Comparison of ENCODE assay signal across 8 mouse cellular contexts in the genomic region with DNA sequence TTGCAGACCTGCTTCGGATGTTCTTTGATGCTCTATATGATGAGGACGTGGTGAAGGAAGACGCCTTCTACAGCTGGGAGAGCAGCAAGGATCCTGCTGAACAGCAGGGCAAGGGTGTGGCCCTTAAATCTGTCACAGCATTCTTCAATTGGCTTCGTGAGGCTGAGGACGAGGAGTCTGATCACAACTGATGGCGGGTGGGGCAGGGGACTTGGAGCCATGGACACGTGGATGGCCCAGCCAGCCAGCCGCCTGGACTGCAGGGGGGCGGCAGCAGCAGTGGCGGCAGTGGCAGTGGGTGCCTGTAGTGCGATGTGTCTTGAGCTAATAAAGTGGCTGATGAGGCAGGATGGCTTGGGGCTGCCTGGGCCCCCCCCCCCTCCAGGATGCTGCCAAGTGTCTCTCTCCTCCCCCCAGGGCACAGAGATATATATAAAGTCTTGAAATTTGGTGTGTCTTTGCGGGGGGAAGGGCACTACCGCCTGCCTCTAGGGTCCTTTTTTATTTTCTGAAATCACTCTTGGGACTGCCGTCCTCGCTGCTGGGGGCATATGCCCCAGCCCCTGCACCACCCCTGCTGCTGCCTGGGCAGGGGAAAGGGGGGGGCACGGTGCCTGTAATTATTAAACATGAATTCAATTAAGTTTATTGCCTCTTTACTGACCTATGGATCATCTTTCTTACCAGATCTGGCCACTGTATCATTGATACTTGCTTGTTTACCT. TPM values are rescaled to one million over a fixed set of nuclear protein-coding genes. Genes with fewer than 3 reads are reported as not detected.
DNase-seq lines count a peak whose midpoint lies in the region; ATAC-seq and TF ChIP-seq lines count a peak whose summit lies in the region.

No protein-coding gene starts in this region.

- no peak for TF ChIP-seq CTCF in gastrocnemius, adult 2 months (IDR thresholded peaks at IDR 0.05)
- TF ChIP-seq CTCF in CH12.LX (conservative IDR thresholded peaks at IDR 0.05 in 1 of 2, IDR thresholded peaks at IDR 0.05 in 1 of 2; ENCODE audit: low read depth in 2 of 2, low read length in 2 of 2) = no peak

- in situ Hi-C loops in CH12.LX (cut with MboI; ENCODE audit: low pct_ligation_motif_present, low pct_unique_long_range_greater_than_20kb, low sequenced_read_pairs) = no loop called here

- TF ChIP-seq POLR2A in CH12.LX (IDR thresholded peaks at IDR 0.05; ENCODE audit: low read depth, low read length) = peak; percentile 33; the same call in 1 of the 2 replicates

- TF ChIP-seq EP300 in CH12.LX (IDR thresholded peaks at IDR 0.05; ENCODE audit: low read length) = no peak

- WGBS in forebrain, embryonic 11.5 days = 43% methylated on average over 16 of the region's 16 CpGs
- WGBS in liver, embryonic 13.5 days (ENCODE audit: insufficient replicate concordance) = 60% methylated on average over 16 of the region's 16 CpGs

- H3K9ac ChIP-seq in CH12.LX (ENCODE audit: insufficient read depth, low read depth) = no peak overlapping the region
- no peak overlapping the region for H3K9ac ChIP-seq in forebrain, embryonic 11.5 days (ENCODE audit: low read length)
- H3K9ac ChIP-seq in liver, embryonic 13.5 days = peak overlapping the region; percentile 81

- H3K36me3 ChIP-seq in CH12.LX (replicated peaks in 1 of 2; ENCODE audit: control insufficient read depth in 1 of 2, insufficient read depth in 1 of 2, low read length in 1 of 2) = peaks cover 47 to 71% of the 10 kb centered on the region in 2 experiments
- peaks cover 20% of the 10 kb centered on the region for H3K36me3 ChIP-seq in forebrain, embryonic 11.5 days (ENCODE audit: control insufficient read depth, insufficient read depth, low read length)
- peaks cover 52% of the 10 kb centered on the region for H3K36me3 ChIP-seq in liver, embryonic 13.5 days

- H3K27ac ChIP-seq in gastrocnemius, adult 2 months = peak overlapping the region; percentile 95
- no peak overlapping the region for H3K27ac ChIP-seq in CH12.LX (ENCODE audit: insufficient read depth, low read depth)
- H3K27ac ChIP-seq in forebrain, embryonic 11.5 days (ENCODE audit: low read depth, low read length) = no peak overlapping the region
- H3K27ac ChIP-seq in liver, embryonic 13.5 days = peak overlapping the region; percentile 61

- intact Hi-C loops in gastrocnemius, adult 2 months (cut with DNase I) = loop anchor here (2.0 kb wide), 1 partner anchor 14 kb away; no protein-coding TSS in a partner anchor

- H3K9me3 ChIP-seq in CH12.LX (replicated peaks; ENCODE audit: low read length) = no peaks in the 10 kb centered on the region
- no peaks in the 10 kb centered on the region for H3K9me3 ChIP-seq in forebrain, embryonic 11.5 days (ENCODE audit: control insufficient read depth, low read length)
- no peaks in the 10 kb centered on the region for H3K9me3 ChIP-seq in liver, embryonic 13.5 days (replicated peaks)

- ATAC-seq in forebrain, embryonic 11.5 days (replicated peaks; ENCODE audit: low FRiP score) = no peak
- ATAC-seq in liver, embryonic 13.5 days (ENCODE audit: low read depth) = no peak

- peaks cover 0 to 33% of the 10 kb centered on the region in 2 experiments; a peak in 2 of 4 replicates for H3K4me1 ChIP-seq in CH12.LX (ENCODE audit: control insufficient read depth in 1 of 2, insufficient read depth in 2 of 2)
- H3K4me1 ChIP-seq in forebrain, embryonic 11.5 days (replicated peaks; ENCODE audit: control insufficient read depth, insufficient read depth, low read length) = peaks cover 21% of the 10 kb centered on the region
- peaks cover 74% of the 10 kb centered on the region for H3K4me1 ChIP-seq in liver, embryonic 13.5 days (replicated peaks)

- H3K4me3 ChIP-seq in gastrocnemius, adult 2 months = peak overlapping the region; percentile 75
- H3K4me3 ChIP-seq in CH12.LX (replicated peaks in 1 of 3; ENCODE audit: low read depth in 2 of 3, low read length in 2 of 3, poor library complexity in 1 of 3) = no peak overlapping the region
- peak overlapping the region; percentile 54; the same call in 1 of the 2 replicates for H3K4me3 ChIP-seq in forebrain, embryonic 11.5 days (ENCODE audit: low read depth, low read length)
- peak overlapping the region; percentile 70 for H3K4me3 ChIP-seq in liver, embryonic 13.5 days (replicated peaks)

- TF ChIP-seq RAD21 in CH12.LX (IDR thresholded peaks at IDR 0.05; ENCODE audit: low read depth, low read length) = no peak

- DNase-seq in gastrocnemius, adult 2 months = no peak
- DNase-seq in gastrocnemius, postnatal 4 days (ENCODE audit: low spot score in 2 of 2) = no peak
- DNase-seq in CH12.LX (ENCODE audit: extremely low read depth) = no peak
- DNase-seq in forebrain, embryonic 11.5 days (ENCODE audit: low spot score) = no peak
- no peak for DNase-seq in liver, embryonic 13.5 days
- no peak for DNase-seq in thymus, adult 18-20 months
- no peak for DNase-seq in kidney, adult 9 months
- DNase-seq in left cerebral cortex, adult 8-10 months (ENCODE audit: low spot score in 2 of 2) = no peak

- no peak overlapping the region for H3K4me2 ChIP-seq in CH12.LX (ENCODE audit: insufficient read depth, low read depth, poor library complexity, severe bottlenecking)
- no peak overlapping the region; the same call in 1 of the 2 replicates for H3K4me2 ChIP-seq in forebrain, embryonic 11.5 days (ENCODE audit: low read depth, low read length, severe bottlenecking)
- H3K4me2 ChIP-seq in liver, embryonic 13.5 days = peak overlapping the region; percentile 96

- no peaks in the 10 kb centered on the region for H3K79me2 ChIP-seq in CH12.LX (replicated peaks; ENCODE audit: control insufficient read depth, extremely low read depth, insufficient read depth, poor library complexity, severe bottlenecking)

- dilution Hi-C loops in CH12.LX (cut with MboI; ENCODE audit: extremely low pct_ligation_motif_present, extremely low pct_unique_long_range_greater_than_20kb, low sequenced_read_pairs) = no loop called here

- H3K27me3 ChIP-seq in CH12.LX (replicated peaks) = no peaks in the 10 kb centered on the region
- no peaks in the 10 kb centered on the region for H3K27me3 ChIP-seq in forebrain, embryonic 11.5 days (ENCODE audit: control insufficient read depth, insufficient read depth, low read length)
- peaks cover 40% of the 10 kb centered on the region for H3K27me3 ChIP-seq in liver, embryonic 13.5 days

TF ChIP-seq in CH12.LX, 34 proteins besides CTCF, POLR2A, EP300 and RAD21:
- no peak for TF ChIP-seq MAX (IDR thresholded peaks at IDR 0.05; ENCODE audit: low read length)
- TF ChIP-seq MAZ (IDR thresholded peaks at IDR 0.05; ENCODE audit: low read depth, low read length) = 0 out of 2 replicates have a peak, but pooled peaks have one; percentile 3

RNA-seq across cellular contexts. Expression of gene Fam131a, which starts 0.6 kb away (rescaled TPM):
- total RNA-seq in gastrocnemius, adult 2 months (2021) = 10 to 100 TPM; 46.0 to 62.9 TPM
- total RNA-seq in gastrocnemius, postnatal 4 days (2021) = 10 to 100 TPM; 40.5 to 44.9 TPM
- 1.0 and 1.3 TPM in 2 replicates for total RNA-seq in CH12.LX (2012; rRNA removed)
- 0.50 and 0.77 TPM in 2 replicates for total RNA-seq in CH12.LX (2014; rRNA removed)
- polyA plus RNA-seq in CH12.LX (2012; ENCODE audit: insufficient read length, low read depth) = 0.67 and 1.4 TPM in 2 replicates
- 15.2 and 16.3 TPM in 2 replicates for polyA plus RNA-seq in forebrain, embryonic 11.5 days (2014; fragmentation: Nextera tagmentation; extraction: Ambion mirVana)
- 1.0 TPM in 2 replicates for polyA plus RNA-seq in liver, embryonic 13.5 days (2015; fragmentation: Nextera tagmentation; extraction: Ambion mirVana)
- 100 to 1,000 TPM; 271 to 291 (median 283) TPM for total RNA-seq in left cerebral cortex, adult 8-10 months (2022)

RNA-seq across cellular contexts. Expression of gene Eif4g1, which starts 24.3 kb away (rescaled TPM):
- total RNA-seq in gastrocnemius, adult 2 months (2021) = 100 to 1,000 TPM; 428 to 462 TPM
- total RNA-seq in gastrocnemius, postnatal 4 days (2021) = 100 to 1,000 TPM; 329 to 339 TPM
- total RNA-seq in CH12.LX (2012; rRNA removed) (473 and 601 TPM in 2 replicates), CH12.LX (2014; rRNA removed) (370 and 403 TPM in 2 replicates)
- 492 and 519 TPM in 2 replicates for polyA plus RNA-seq in CH12.LX (2012; ENCODE audit: insufficient read length, low read depth)
- polyA plus RNA-seq in forebrain, embryonic 11.5 days (2014; fragmentation: Nextera tagmentation; extraction: Ambion mirVana) = 186 and 187 TPM in 2 replicates
- 99.1 and 114 TPM in 2 replicates for polyA plus RNA-seq in liver, embryonic 13.5 days (2015; fragmentation: Nextera tagmentation; extraction: Ambion mirVana)
- 100 to 1,000 TPM; 253 to 267 (median 263) TPM for total RNA-seq in left cerebral cortex, adult 8-10 months (2022)

RNA-seq across cellular contexts. Expression of gene Polr2h, which starts 25.1 kb away (rescaled TPM):
- total RNA-seq in gastrocnemius, adult 2 months (2021) = 1 to 10 TPM; 7.6 to 9.2 TPM
- total RNA-seq in gastrocnemius, postnatal 4 days (2021) = 10 to 100 TPM; 20.1 to 20.6 TPM
- total RNA-seq in CH12.LX (2012; rRNA removed) (157 and 189 TPM in 2 replicates), CH12.LX (2014; rRNA removed) (183 and 189 TPM in 2 replicates)
- polyA plus RNA-seq in CH12.LX (2012; ENCODE audit: insufficient read length, low read depth) = 117 and 146 TPM in 2 replicates
- 116 and 121 TPM in 2 replicates for polyA plus RNA-seq in forebrain, embryonic 11.5 days (2014; fragmentation: Nextera tagmentation; extraction: Ambion mirVana)
- 59.1 and 64.7 TPM in 2 replicates for polyA plus RNA-seq in liver, embryonic 13.5 days (2015; fragmentation: Nextera tagmentation; extraction: Ambion mirVana)
- 10 to 100 TPM; 19.6 to 26.6 (median 21.2) TPM for total RNA-seq in left cerebral cortex, adult 8-10 months (2022)

RNA-seq across cellular contexts. Expression of gene Clcn2, which starts 25.1 kb away (rescaled TPM):
- total RNA-seq in gastrocnemius, adult 2 months (2021) = 1 to 10 TPM in 1 of 2 experiments, under 1 TPM in 1; 0.89 to 1.0 TPM
- 1 to 10 TPM; 4.5 to 4.9 TPM for total RNA-seq in gastrocnemius, postnatal 4 days (2021)
- total RNA-seq in CH12.LX (2012; rRNA removed) (4.2 and 4.5 TPM in 2 replicates), CH12.LX (2014; rRNA removed) (1.2 and 1.4 TPM in 2 replicates)
- 3.5 and 4.1 TPM in 2 replicates for polyA plus RNA-seq in CH12.LX (2012; ENCODE audit: insufficient read length, low read depth)
- polyA plus RNA-seq in forebrain, embryonic 11.5 days (2014; fragmentation: Nextera tagmentation; extraction: Ambion mirVana) = 16.5 and 20.5 TPM in 2 replicates
- 7.4 and 7.6 TPM in 2 replicates for polyA plus RNA-seq in liver, embryonic 13.5 days (2015; fragmentation: Nextera tagmentation; extraction: Ambion mirVana)
- 10 to 100 TPM; 63.2 to 75.5 (median 71.9) TPM for total RNA-seq in left cerebral cortex, adult 8-10 months (2022)

RNA-seq across cellular contexts. Expression of gene Chrd, which starts 40.5 kb away (rescaled TPM):
- total RNA-seq in gastrocnemius, adult 2 months (2021) = 1 to 10 TPM; 2.9 to 3.6 TPM
- 10 to 100 TPM; 10.6 to 10.7 TPM for total RNA-seq in gastrocnemius, postnatal 4 days (2021)
- total RNA-seq in CH12.LX (2012; rRNA removed) = not detected in 2 replicates
- total RNA-seq in CH12.LX (2014; rRNA removed) = not detected in 2 replicates
- polyA plus RNA-seq in CH12.LX (2012; ENCODE audit: insufficient read length, low read depth) = not detected in 2 replicates
- polyA plus RNA-seq in forebrain, embryonic 11.5 days (2014; fragmentation: Nextera tagmentation; extraction: Ambion mirVana) = 1.9 and 2.3 TPM in 2 replicates
- polyA plus RNA-seq in liver, embryonic 13.5 days (2015; fragmentation: Nextera tagmentation; extraction: Ambion mirVana) = 0.31 and 0.38 TPM in 2 replicates
- total RNA-seq in left cerebral cortex, adult 8-10 months (2022) = 10 to 100 TPM; 26.7 to 42.0 (median 32.0) TPM

Comparison
In these comparisons a context has a peak if more than half of its experiments do, and no peak if none do; other contexts are left out.
1. H3K27ac ChIP-seq: peak in gastrocnemius, adult 2 months (single experiment) and liver, embryonic 13.5 days (single experiment); none in CH12.LX (single experiment) and forebrain, embryonic 11.5 days (single experiment).
2. H3K4me3 ChIP-seq: peak in gastrocnemius, adult 2 months (single experiment), forebrain, embryonic 11.5 days (single experiment) and liver, embryonic 13.5 days (single experiment); none in CH12.LX (0 of 3).
3. RNA of gene Fam131a, which starts 0.6 kb away (total RNA-seq): 271 to 291 TPM in left cerebral cortex, adult 8-10 months, 46.0 to 62.9 TPM in gastrocnemius, adult 2 months and 40.5 to 44.9 TPM in gastrocnemius, postnatal 4 days; 0.50 to 1.3 TPM in CH12.LX; every median in the first group is over 10 times any median in the second.
4. RNA of gene Polr2h, which starts 25.1 kb away (total RNA-seq): 157 to 189 TPM in CH12.LX; 19.6 to 26.6 TPM in left cerebral cortex, adult 8-10 months, 20.1 to 20.6 TPM in gastrocnemius, postnatal 4 days and 7.6 to 9.2 TPM in gastrocnemius, adult 2 months; every median in the first group is over 4 times any median in the second.